Mouse (Mus musculus) gastrocnemius, postnatal 4 days (tissue): ENCODE results near the gene Kcns1. TPM values are rescaled to one million over a fixed set of nuclear protein-coding genes. Genes with fewer than 3 reads are reported as not detected.
"Not testable (repeated sequence)": the region's sequence is repeated elsewhere in the genome, so short reads cannot be mapped to it uniquely, and the experiment has no call there.

Experiments used
- DNase-seq, 2 experiments: peaks; one replicate each; pipeline ENCODE4 v3.0.0; 2021 to 2022; ENCODE audit warnings: low spot score in 2 of 2, mixed read lengths in 2 of 2
- long read RNA-seq, 2 experiments: library from polyadenylated mRNA; stranded (forward); transcript quantifications; one replicate each; pipeline ENCODE4 v2.0.0; 2021
- total RNA-seq, 2 experiments: library from RNA; stranded (reverse); gene quantifications; 2 replicates each; pipeline ENCODE4 v1.2.3; 2021

The Kcns1 gene
- under 1 TPM; 0.21 to 0.52 TPM for total RNA-seq
- long read RNA-seq, experiment 1 = 0 reads
- long read RNA-seq, experiment 2, partial matches to known transcripts = 0 of 1 reads
- long read RNA-seq, experiment 2, other reads (novel, unspliced or antisense) = 0 of 1 reads

DNA sequence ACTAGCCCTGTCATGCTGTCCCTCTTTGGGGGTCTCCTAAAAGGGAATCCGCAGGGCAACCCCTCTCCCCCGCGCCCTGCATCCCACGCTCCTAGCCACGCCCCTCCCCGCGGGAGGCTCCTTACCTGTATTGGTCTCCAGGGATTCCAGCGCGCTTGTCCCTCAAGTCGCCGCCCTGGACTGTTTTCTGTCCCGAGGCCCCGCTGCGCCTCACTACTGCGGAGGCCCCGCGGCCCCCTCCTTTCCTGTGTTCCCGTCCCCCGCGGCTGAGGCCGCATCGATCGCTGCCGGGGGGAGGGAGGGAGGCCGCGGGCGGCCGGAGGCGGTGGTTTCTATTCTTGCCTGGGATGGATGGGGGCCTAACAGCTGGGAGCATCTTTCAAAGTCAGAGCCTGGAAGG, at the start of gene Kcns1:
Gene Kcns1, minus strand, starts transcription at position 212 of the 400 bp plus-strand sequence.
- DNase-seq = no peak

- no peak for DNase-seq
Observed at GRCm38 (mm10) chr2:164219295-164219694, 48.4 kb upstream of the Kcns1 start.

DNA sequence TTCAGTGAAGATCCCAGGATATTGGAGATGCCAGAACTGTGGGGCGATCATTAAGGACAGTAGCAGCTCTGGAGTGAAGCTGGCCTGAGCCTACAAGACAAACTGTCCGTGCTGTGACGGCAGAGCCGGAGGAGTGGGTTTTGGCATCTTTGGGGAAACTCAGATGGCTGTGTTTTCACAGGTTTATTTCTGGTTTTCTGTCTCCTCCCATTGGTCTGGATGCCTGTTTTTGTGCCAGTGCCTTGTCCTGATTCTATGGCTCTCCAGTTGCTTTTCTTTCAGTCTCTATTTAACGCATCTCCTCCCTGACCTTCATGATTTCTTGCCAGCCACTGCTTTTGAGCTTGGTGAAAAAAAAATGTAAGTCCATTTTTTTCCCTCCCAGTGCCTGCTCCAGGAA, 41.8 kb upstream of the Kcns1 start:
- no peak for DNase-seq

DNA sequence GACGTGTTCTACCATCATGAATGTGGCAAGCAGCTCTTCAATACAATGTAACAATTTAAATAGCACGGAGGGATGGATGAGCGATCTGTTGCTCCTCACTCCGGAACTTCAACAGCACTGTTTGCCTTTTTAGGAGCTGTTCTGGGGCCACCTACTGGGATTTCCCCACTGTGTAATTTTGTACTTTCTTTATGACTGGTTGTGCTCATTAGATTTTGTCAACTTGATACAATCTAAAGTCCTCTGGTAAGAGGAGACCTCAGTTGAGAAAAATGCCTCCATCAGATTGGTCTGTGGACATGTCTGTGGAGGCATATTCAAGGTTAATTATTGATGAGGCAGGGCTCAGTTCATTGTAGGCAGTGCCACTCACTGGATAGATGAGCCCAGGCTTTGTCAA, 40.0 kb upstream of the Kcns1 start:
- no peak for DNase-seq

DNA sequence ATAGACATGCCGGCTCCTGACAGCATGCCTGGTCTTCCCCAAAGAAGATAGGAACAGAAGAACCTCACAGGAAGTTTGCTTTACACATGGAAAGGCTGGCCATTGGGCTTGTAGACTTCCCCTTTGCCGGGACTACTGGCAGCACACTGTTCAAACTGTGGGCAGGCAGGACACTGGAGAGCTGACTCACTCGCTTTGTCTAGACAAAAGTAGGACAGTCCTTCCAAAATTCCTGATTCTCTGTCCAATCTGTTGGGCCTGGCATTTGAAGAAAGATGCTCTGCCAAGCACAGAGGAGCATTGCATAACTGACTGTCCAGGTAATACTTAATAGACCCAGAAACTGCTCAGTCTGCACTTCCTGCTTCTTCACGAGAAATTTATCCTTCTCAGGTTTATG, 35.8 kb upstream of the Kcns1 start:
- no peak for DNase-seq

DNA sequence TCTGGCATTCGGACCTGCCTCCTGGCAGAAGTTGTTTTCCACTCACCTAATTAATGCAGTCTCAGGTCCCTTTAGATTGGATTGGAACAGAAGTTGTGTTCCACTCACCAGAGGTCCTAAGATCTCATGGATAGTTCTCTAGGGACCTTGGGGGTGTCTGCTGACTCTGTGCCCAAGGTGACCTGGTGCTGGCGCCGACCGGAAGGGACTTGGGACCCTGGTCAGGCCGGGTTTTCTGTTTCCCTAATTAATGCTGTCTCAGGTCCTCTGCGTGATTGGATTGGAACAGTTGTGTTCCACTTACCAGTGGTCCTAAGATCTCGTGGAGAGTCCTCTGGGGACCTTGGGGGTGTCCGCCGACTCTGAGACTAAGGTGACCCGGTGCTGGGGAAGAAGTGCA, 35.1 kb upstream of the Kcns1 start:
- DNase-seq = not testable (repeated sequence)

DNA sequence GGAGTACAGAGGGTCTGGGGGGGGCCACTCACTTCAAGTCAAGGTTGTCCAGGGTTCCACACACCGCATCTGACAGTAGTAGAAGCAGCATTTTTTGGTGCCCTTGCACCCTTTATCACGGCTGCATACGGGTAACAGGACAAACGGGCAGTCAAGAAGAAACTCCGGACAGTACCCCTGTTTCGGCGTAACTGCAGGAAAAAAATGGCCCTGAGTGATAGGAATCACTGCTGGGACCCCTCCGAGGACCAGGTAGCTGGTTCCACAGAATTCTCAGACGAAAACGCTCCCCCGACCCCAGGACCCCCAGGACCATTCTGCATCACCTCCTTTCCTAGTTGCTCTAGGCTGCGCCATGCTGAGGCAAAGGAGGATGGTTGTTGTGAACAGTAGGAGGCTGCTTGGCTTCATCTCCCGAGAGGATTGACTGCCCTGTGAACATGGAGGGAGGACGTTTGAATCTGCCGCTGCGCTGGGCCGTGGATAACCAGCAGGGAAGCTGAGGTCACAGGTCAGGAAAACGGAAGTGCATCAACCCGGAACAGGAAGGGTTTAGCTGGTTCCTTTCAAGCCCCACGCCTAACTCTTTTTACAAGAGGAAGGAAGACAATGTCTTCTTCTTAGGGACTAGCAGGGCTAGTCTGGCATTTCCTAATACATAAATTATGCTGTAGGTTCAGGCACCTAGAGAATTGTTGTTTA, 28.9 kb upstream of the Kcns1 start, which contains the start of gene Wfdc15a:
Gene Wfdc15a, minus strand, starts transcription at position 505 of the 702 bp plus-strand sequence.
- no peak for DNase-seq

GRCm38 (mm10) chr2:164196700-164196990, 25.7 kb upstream of the Kcns1 start:
- DNase-seq = no peak

DNA sequence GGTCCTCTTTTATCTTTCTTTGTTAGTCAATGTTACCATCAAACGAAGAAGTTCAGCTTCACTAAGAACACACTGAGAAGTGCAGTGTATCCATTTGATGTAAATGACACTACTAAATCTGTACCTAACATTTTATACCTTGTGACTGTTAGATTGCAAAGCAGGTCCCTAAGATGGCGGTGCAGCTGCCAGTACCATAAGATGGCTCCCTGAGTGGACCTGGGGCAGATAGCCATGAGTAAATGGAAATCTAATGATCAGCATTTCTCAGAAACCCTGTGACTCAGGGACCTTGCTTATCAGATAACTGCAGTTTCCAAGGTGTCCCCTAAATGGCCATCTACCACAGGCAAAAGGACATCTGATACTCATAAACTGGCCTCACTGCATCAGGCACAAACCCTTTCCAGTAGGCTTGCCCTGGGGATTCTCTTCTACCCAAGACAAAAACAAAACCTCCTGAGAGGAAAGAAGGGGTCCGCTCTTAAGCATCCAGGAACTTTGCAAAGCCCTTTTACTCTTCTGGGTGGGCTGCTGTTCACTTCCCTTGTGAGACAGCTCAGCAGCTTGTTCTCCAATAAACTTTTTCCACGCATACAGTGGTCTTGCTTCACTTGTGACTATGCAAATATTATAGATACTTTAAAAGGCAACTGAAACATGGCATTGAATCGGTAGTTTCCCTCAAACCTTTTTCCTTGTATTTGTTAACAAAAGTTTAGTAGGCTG, 25.2 kb upstream of the Kcns1 start:
- DNase-seq = no peak

- no peak for DNase-seq
Observed at GRCm38 (mm10) chr2:164194959-164195630, 24.2 kb upstream of the Kcns1 start.

DNA sequence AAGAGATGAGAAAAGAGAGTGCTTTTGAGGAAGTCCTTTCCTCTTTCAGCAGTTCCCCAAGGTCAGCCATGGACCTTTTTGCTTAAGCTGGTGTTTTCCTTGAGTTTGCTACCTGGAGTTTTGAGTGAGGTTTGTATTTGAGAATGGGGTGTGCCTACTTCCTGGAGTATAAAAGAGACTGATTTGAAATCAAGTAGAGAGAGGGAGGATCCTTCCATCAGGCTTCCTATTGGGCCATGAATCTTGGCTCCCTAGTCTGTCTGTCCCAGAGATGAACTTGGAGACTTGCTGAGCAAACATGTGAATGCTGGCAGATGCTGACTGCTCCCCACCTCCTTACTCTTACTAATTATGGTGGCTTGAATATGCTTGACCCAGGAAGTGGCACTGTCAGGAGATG, 21.4 kb upstream of the Kcns1 start:
- DNase-seq = no peak

DNA sequence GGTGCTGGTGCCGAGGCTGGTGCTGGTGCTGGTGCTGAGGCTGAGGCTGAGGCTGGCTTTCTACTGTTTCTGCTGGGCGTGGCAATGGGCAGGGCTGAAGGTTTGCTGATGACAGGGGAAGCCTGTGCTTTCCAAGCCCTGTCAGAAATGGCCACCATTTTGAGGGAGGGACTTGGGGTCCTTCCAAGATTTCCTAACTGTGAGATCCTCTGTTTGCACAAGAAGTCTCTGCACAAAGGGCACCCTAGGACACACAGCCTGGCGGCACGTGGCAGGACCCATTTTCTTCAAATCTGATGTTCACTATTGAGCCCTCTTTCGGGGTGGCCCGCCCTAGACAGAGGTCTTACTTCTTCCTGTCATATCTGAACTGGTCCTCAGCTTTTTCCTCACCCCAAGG, 19.7 kb upstream of the Kcns1 start, which contains the start of gene Wfdc12:
Gene Wfdc12, minus strand, starts transcription at position 33 of the 400 bp plus-strand sequence.
- DNase-seq = no peak

GRCm38 (mm10) chr2:164188722-164189121, 17.8 kb upstream of the Kcns1 start:
- no peak for DNase-seq

- no peak for DNase-seq
Observed at GRCm38 (mm10) chr2:164184145-164184719, 13.3 kb upstream of the Kcns1 start.

GRCm38 (mm10) chr2:164183340-164183739, 12.4 kb upstream of the Kcns1 start:
- no peak for DNase-seq

DNA sequence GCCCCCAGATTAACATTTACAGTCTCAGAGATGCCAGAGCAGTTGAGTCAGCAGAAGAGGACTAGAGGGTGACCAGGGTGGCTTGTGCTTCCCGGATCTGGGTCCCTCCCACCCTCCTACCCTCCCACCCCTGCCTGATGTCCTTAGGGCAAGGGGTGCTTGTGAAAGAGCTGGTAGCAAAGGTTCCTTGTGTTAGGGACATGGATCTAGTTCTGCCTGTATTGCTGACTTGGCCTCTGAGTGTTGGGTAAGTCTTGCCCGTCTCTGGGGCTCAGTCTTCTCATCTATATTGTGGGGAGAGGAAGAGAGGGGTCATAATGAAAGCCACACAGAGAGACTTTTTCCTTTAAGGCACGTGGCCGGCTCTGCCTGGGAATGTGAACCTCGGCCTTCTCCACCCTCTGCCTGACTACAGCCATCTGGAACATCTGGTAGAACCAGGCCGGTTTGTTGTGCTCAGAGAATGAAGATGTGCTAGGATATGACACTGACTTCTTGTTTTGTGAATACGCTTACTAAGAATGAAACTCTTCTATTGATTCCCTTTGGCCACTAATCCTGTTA, 11.9 kb upstream of the Kcns1 start, which contains the start of gene Wfdc5:
Gene Wfdc5, minus strand, starts transcription at position 51 of the 564 bp plus-strand sequence.
- DNase-seq = no peak

DNA sequence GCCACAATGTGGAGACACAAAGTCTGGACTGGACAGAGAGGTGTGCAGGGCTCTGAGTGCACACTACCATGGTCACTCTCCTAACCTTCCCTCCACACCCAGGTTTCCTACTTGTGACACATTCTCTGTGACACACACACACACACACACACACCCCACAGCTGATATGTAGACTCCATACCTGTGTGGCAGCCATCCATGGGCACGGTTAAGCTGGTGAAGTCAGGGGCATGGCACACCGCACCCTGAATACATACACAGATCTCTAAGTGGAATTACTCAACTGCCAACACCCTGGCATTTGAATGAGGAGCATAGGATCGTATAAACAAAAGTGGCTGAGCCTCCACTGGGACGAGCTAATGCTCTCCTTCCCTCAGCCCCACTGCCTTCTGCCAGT, 9.9 kb upstream of the Kcns1 start:
- DNase-seq = no peak

GRCm38 (mm10) chr2:164180124-164180523, 9.2 kb upstream of the Kcns1 start:
- DNase-seq = no peak

GRCm38 (mm10) chr2:164177831-164178230, 6.9 kb upstream of the Kcns1 start:
- DNase-seq = no peak

DNA sequence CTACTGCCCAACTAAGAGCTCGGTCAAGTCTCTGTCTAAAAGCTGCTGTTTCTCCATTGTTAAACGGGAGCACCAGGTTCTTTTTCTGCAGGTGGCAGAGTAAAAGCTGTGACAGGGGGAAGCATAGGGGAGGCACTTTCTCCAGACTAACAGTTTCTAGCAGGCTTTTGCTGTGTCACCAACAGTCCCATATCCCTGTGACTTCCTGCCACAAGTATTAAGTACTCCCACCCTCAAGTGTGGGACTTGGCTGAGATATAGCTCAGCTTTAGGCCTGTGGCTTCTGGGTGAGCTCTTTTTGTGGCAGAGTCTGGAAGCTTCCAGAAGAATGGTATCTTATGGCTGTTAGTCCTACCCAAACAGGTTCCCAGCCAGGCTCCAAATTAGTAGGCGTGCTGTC, 4.9 kb upstream of the Kcns1 start:
- DNase-seq = no peak
